Mouse (Mus musculus): ENCODE measurements around the gene Becn1. TPM values are rescaled to one million over a fixed set of nuclear protein-coding genes. Genes with fewer than 3 reads are reported as not detected.

Gene Becn1
- total RNA-seq, 2 experiments from 2014 or later, result 219 to 223 TPM

GRCm38 (mm10) chr11:101259948-101260825 is 41.9 kb downstream of the Becn1 start, which contains the start of gene Wnk4:
Gene Wnk4 (plus strand): TSS chr11:101260567.
- peak in 1 of 2 experiments; percentile 29 for DNase-seq (ENCODE audit: low spot score in 2 of 2)
- H3K27ac ChIP-seq, result peak within 1 kb of the TSS; percentile 81
- no peak for TF ChIP-seq CTCF (conservative IDR thresholded peaks at IDR 0.05)
- peak within 1 kb of the TSS; percentile 55 for H3K4me3 ChIP-seq

GRCm38 (mm10) chr11:101259261-101259712 is 42.8 kb downstream of the Becn1 start:
- peak; percentile 6; the same call in 1 of the 2 replicates for TF ChIP-seq CTCF (conservative IDR thresholded peaks at IDR 0.05)
- DNase-seq (ENCODE audit: low spot score in 2 of 2), result peak; percentile 71 to 83
- Histone ChIP-seq H3K27ac (peak overlapping the region; percentile 81), H3K4me3 (no peak overlapping the region)

- DNase-seq (ENCODE audit: low spot score in 2 of 2), result no peak
- TF ChIP-seq CTCF (conservative IDR thresholded peaks at IDR 0.05), result no peak
- Histone ChIP-seq H3K27ac (no peak overlapping the region), H3K4me3 (no peak overlapping the region)
Observed at GRCm38 (mm10) chr11:101255826-101256775, 46.0 kb downstream of the Becn1 start.

- peak within 1 kb of the TSS; percentile 96 for H3K27ac ChIP-seq
- peak; percentile 42 for TF ChIP-seq CTCF (conservative IDR thresholded peaks at IDR 0.05)
- DNase-seq (ENCODE audit: low spot score in 2 of 2), result peak; percentile 84 to 87
- peak within 1 kb of the TSS; percentile 81 for H3K4me3 ChIP-seq
Observed at GRCm38 (mm10) chr11:101253613-101254389, 48.3 kb downstream of the Becn1 start, which contains the start of gene Vps25. Gene Vps25 (plus strand): TSS chr11:101253707.

GRCm38 (mm10) chr11:101252941-101253340 is 49.1 kb downstream of the Becn1 start:
- no peak for TF ChIP-seq CTCF (conservative IDR thresholded peaks at IDR 0.05)
- Histone ChIP-seq H3K27ac (peak overlapping the region; percentile 96), H3K4me3 (peak overlapping the region; percentile 81)
- no peak for DNase-seq (ENCODE audit: low spot score in 2 of 2)

- no peak for DNase-seq (ENCODE audit: low spot score in 2 of 2)
- TF ChIP-seq CTCF (conservative IDR thresholded peaks at IDR 0.05), result no peak
- no peak overlapping the region for H3K4me3 ChIP-seq
- no peak overlapping the region for H3K27ac ChIP-seq
Observed at GRCm38 (mm10) chr11:101251031-101251430, 51.1 kb downstream of the Becn1 start.

- peak; percentile 78 for TF ChIP-seq CTCF (conservative IDR thresholded peaks at IDR 0.05)
- DNase-seq (ENCODE audit: low spot score in 2 of 2), result peak; percentile 62
- Histone ChIP-seq H3K27ac (peak overlapping the region; percentile 92), H3K4me3 (no peak overlapping the region; the same call in 1 of the 2 replicates)
Observed at GRCm38 (mm10) chr11:101248258-101248994, 53.7 kb downstream of the Becn1 start.

GRCm38 (mm10) chr11:101247521-101248030 is 54.5 kb downstream of the Becn1 start:
- no peak for DNase-seq (ENCODE audit: low spot score in 2 of 2)
- TF ChIP-seq CTCF (conservative IDR thresholded peaks at IDR 0.05), result no peak
- peak overlapping the region; percentile 85 for H3K4me3 ChIP-seq
- peak overlapping the region; percentile 92 for H3K27ac ChIP-seq

GRCm38 (mm10) chr11:101246702-101247012 is 55.4 kb downstream of the Becn1 start:
- DNase-seq (ENCODE audit: low spot score in 2 of 2), result no peak
- H3K27ac ChIP-seq, result peak overlapping the region; percentile 92
- no peak; the same call in 1 of the 2 replicates for TF ChIP-seq CTCF (conservative IDR thresholded peaks at IDR 0.05)
- peak overlapping the region; percentile 85 for H3K4me3 ChIP-seq

GRCm38 (mm10) chr11:101245855-101246701 is 56.0 kb downstream of the Becn1 start, which contains the start of gene Ramp2:
Gene Ramp2 (plus strand): TSS chr11:101246028.
- peak within 1 kb of the TSS; percentile 92 for H3K27ac ChIP-seq
- peak within 1 kb of the TSS; percentile 85 for H3K4me3 ChIP-seq
- TF ChIP-seq CTCF (conservative IDR thresholded peaks at IDR 0.05), result no peak; the same call in 1 of the 2 replicates
- peak in 1 of 2 experiments; percentile 32 for DNase-seq (ENCODE audit: low spot score in 2 of 2)

All from layer of hippocampus, adult 2 months (tissue).